Mouse (Mus musculus) kidney, adult 11 months (tissue): Measurements from ENCODE around the gene Gm11096.

Source experiments
- DNase-seq: peaks from one replicate; pipeline ENCODE4 v3.0.0; 2022

The Gm11096 gene

GRCm38 (mm10) chr17:81441463-81441862 lies at the start of gene Gm11096:
Gm11096 (plus strand) TSS chr17:81441763.
- DNase-seq: no peak

- DNase-seq: no peak
These were observed 48.5 kb upstream of the Gm11096 start for GRCm38 (mm10) chr17:81393040-81393439.

GRCm38 (mm10) chr17:81394124-81394523 lies 47.4 kb upstream of the Gm11096 start:
- no peak for DNase-seq

- no peak for DNase-seq
These were observed 44.1 kb upstream of the Gm11096 start for GRCm38 (mm10) chr17:81397434-81397833.

GRCm38 (mm10) chr17:81400377-81400776 lies 41.2 kb upstream of the Gm11096 start:
- no peak for DNase-seq

- no peak for DNase-seq
These were observed 38.9 kb upstream of the Gm11096 start for GRCm38 (mm10) chr17:81402636-81403035.

- no peak for DNase-seq
These were observed 38.4 kb upstream of the Gm11096 start for GRCm38 (mm10) chr17:81403121-81403520.

GRCm38 (mm10) chr17:81404225-81404624 lies 37.3 kb upstream of the Gm11096 start:
- DNase-seq: no peak

- no peak for DNase-seq
These were observed 28.8 kb upstream of the Gm11096 start for GRCm38 (mm10) chr17:81412736-81413135.

- DNase-seq: no peak
These were observed 25.0 kb upstream of the Gm11096 start for GRCm38 (mm10) chr17:81416361-81417114.

GRCm38 (mm10) chr17:81419802-81420459 lies 21.6 kb upstream of the Gm11096 start:
- DNase-seq: no peak

GRCm38 (mm10) chr17:81424256-81424912 lies 17.2 kb upstream of the Gm11096 start:
- no peak for DNase-seq

GRCm38 (mm10) chr17:81427245-81427644 lies 14.3 kb upstream of the Gm11096 start:
- no peak for DNase-seq

GRCm38 (mm10) chr17:81432733-81433132 lies 8.8 kb upstream of the Gm11096 start:
- DNase-seq: no peak

GRCm38 (mm10) chr17:81433148-81433547 lies 8.4 kb upstream of the Gm11096 start:
- peak; percentile 18 for DNase-seq

- no peak for DNase-seq
These were observed 13.7 kb downstream of the Gm11096 start for GRCm38 (mm10) chr17:81455269-81455668.

- DNase-seq: no peak
These were observed 14.4 kb downstream of the Gm11096 start for GRCm38 (mm10) chr17:81455977-81456376.

- DNase-seq: no peak
These were observed 17.8 kb downstream of the Gm11096 start for GRCm38 (mm10) chr17:81459379-81459778.

- no peak for DNase-seq
These were observed 27.4 kb downstream of the Gm11096 start for GRCm38 (mm10) chr17:81468941-81469340.

GRCm38 (mm10) chr17:81473363-81473762 lies 31.8 kb downstream of the Gm11096 start:
- no peak for DNase-seq

GRCm38 (mm10) chr17:81477420-81477819 lies 35.9 kb downstream of the Gm11096 start:
- no peak for DNase-seq

- DNase-seq: no peak
These were observed 38.2 kb downstream of the Gm11096 start for GRCm38 (mm10) chr17:81479807-81480206.

- peak; percentile 76 for DNase-seq
These were observed 39.0 kb downstream of the Gm11096 start for GRCm38 (mm10) chr17:81480351-81481161.
